ENCODE assay signal across 12 mouse cellular contexts in genomic region chr11:19073887-19074564, GRCm38 (mm10). TPM values are rescaled to one million over a fixed set of nuclear protein-coding genes. Genes with fewer than 3 reads are reported as not detected.
DNase-seq lines count a peak whose midpoint lies in the region; ATAC-seq and TF ChIP-seq lines count a peak whose summit lies in the region.
"Had no signal": no experiment of that assay in that cellular context is flagged by ENCODE, and none has a peak within 500 bp of the region (broad histone marks: within the 10 kb centered on the region; RNA-seq: fewer than 3 reads in every experiment).

No protein-coding gene starts in this region.

- intact Hi-C loops in left cerebral cortex, postnatal 4 days (cut with DNase I): no loop called here
- intact Hi-C loops in heart, postnatal 14 days (cut with DNase I): no loop called here

- H3K36me3 ChIP-seq in forebrain, postnatal 0 days (ENCODE audit: insufficient read depth): no peaks in the 10 kb centered on the region
- no peaks in the 10 kb centered on the region for H3K36me3 ChIP-seq in midbrain, embryonic 13.5 days

- no peak overlapping the region for H3K4me2 ChIP-seq in forebrain, postnatal 0 days (ENCODE audit: low read depth)
- H3K4me2 ChIP-seq in midbrain, embryonic 13.5 days (replicated peaks): peak overlapping the region; percentile 25; the same call in 1 of the 2 replicates

- H3K4me1 ChIP-seq in forebrain, postnatal 0 days (ENCODE audit: insufficient read depth): no peaks in the 10 kb centered on the region
- peaks cover 11% of the 10 kb centered on the region for H3K4me1 ChIP-seq in midbrain, embryonic 13.5 days (replicated peaks)

- DNase-seq in left cerebral cortex, postnatal 4 days: peak; percentile 35
- no peak for DNase-seq in left cerebral cortex, adult 18-20 months (ENCODE audit: low spot score in 2 of 2)
- DNase-seq in forebrain, postnatal 0 days: peak; percentile 11
- peak; percentile 54 for DNase-seq in retina, postnatal 1 day
- no peak for DNase-seq in heart, postnatal 14 days
- DNase-seq in ovary, postnatal 36 days (ENCODE audit: low spot score): no peak
- DNase-seq in spleen, postnatal 36 days (ENCODE audit: low spot score in 2 of 2): no peak
- DNase-seq: adrenal gland, adult 2 months; gastrocnemius, postnatal 14 days; kidney, adult 9 months; liver, postnatal 0 days had no signal

- no peak overlapping the region for H3K9ac ChIP-seq in forebrain, postnatal 0 days
- H3K9ac ChIP-seq in midbrain, embryonic 13.5 days (replicated peaks): no peak overlapping the region
- H3K9ac ChIP-seq: liver, postnatal 0 days had no signal

- no peak overlapping the region for H3K27ac ChIP-seq in forebrain, postnatal 0 days (ENCODE audit: low read depth, low read length)
- peak overlapping the region; percentile 47; the same call in 1 of the 2 replicates for H3K27ac ChIP-seq in midbrain, embryonic 13.5 days

- TF ChIP-seq CTCF in forebrain, postnatal 0 days (IDR thresholded peaks at IDR 0.05; ENCODE audit: low read depth): no peak

- H3K9me3 ChIP-seq in forebrain, postnatal 0 days (ENCODE audit: low read length): no peaks in the 10 kb centered on the region
- no peaks in the 10 kb centered on the region for H3K9me3 ChIP-seq in midbrain, embryonic 13.5 days

- H3K27me3 ChIP-seq in forebrain, postnatal 0 days (ENCODE audit: insufficient read depth, low read length): no peaks in the 10 kb centered on the region
- H3K27me3 ChIP-seq in midbrain, embryonic 13.5 days: no peaks in the 10 kb centered on the region

- peak; percentile 42 for ATAC-seq in forebrain, postnatal 0 days
- peak; percentile 92 for ATAC-seq in midbrain, embryonic 13.5 days
- ATAC-seq: liver, postnatal 0 days had no signal

- H3K4me3 ChIP-seq in forebrain, postnatal 0 days (ENCODE audit: low read depth, low read length): no peak overlapping the region
- H3K4me3 ChIP-seq in midbrain, embryonic 13.5 days (replicated peaks): no peak overlapping the region

- 17% methylated on average over 11 of the region's 11 CpGs for WGBS in forebrain, postnatal 0 days
- 15% methylated on average over 11 of the region's 11 CpGs for WGBS in midbrain, embryonic 13.5 days

RNA-seq across cellular contexts. Expression of gene Meis1, which starts 55.2 kb away (rescaled TPM):
- total RNA-seq in left cerebral cortex, postnatal 4 days (2021): 1 to 10 TPM; 9.1 to 9.7 TPM
- total RNA-seq in left cerebral cortex, adult 18-20 months (2021): 1 to 10 TPM; 5.2 to 7.9 TPM
- 15.8 and 16.9 TPM in 2 replicates for total RNA-seq in forebrain, postnatal 0 days (2014; rRNA removed)
- 11.4 and 12.5 TPM in 2 replicates for polyA plus RNA-seq in forebrain, postnatal 0 days (2015; fragmentation: Nextera tagmentation; extraction: Ambion mirVana)
- polyA plus RNA-seq in midbrain, embryonic 13.5 days (2015; fragmentation: Nextera tagmentation; extraction: Ambion mirVana): 43.4 and 45.1 TPM in 2 replicates
- total RNA-seq in heart, postnatal 14 days (2021): 10 to 100 TPM; 30.1 to 33.9 TPM

Comparison
In these comparisons a context has a peak if more than half of its experiments do, and no peak if none do; other contexts are left out.
1. DNase-seq: peak in left cerebral cortex, postnatal 4 days (single experiment), forebrain, postnatal 0 days (single experiment) and retina, postnatal 1 day (single experiment); none in left cerebral cortex, adult 18-20 months (0 of 2), heart, postnatal 14 days (0 of 2), ovary, postnatal 36 days (single experiment) and spleen, postnatal 36 days (0 of 2).